Mouse (Mus musculus) heart, embryonic 10.5 days (tissue): ENCODE measurements at regions not wholly inside any gene's neighbourhood (a gene's known extent, or its start where the extent isn't known, plus 50 kb on each side); places are given as distances from the start of the nearest gene placed in this dataset.
"Not testable (repeated sequence)": the region's sequence is repeated elsewhere in the genome, so short reads cannot be mapped to it uniquely, and the experiment has no call there.

Experiments used
- DNase-seq: peaks from one replicate; pipeline ENCODE4 v3.0.0-alpha.2; 2017; ENCODE audit warnings: low spot score
- H3K27ac ChIP-seq: fragments of 300-500 bp; sonication (generic); 2 replicates; pipeline ENCODE4 v1.5.1; 2016; ENCODE audit warnings: mild to moderate bottlenecking
- H3K27me3 ChIP-seq: fragments of 300-500 bp; sonication (generic); 2 replicates; pipeline ENCODE4 v1.6.1; 2016; ENCODE audit warnings: mild to moderate bottlenecking; ENCODE audit not compliant: poor library complexity, insufficient read depth, severe bottlenecking
- H3K36me3 ChIP-seq: fragments of 300-500 bp; sonication (generic); 2 replicates; pipeline ENCODE4 v1.6.1; 2016; ENCODE audit warnings: mild to moderate bottlenecking, moderate library complexity
- H3K4me1 ChIP-seq: fragments of 300-500 bp; sonication (generic); 2 replicates; pipeline ENCODE4 v1.6.1; 2016; ENCODE audit warnings: mild to moderate bottlenecking
- H3K4me3 ChIP-seq: fragments of 300-500 bp; sonication (generic); 2 replicates; pipeline ENCODE4 v1.5.1; 2016; ENCODE audit warnings: mild to moderate bottlenecking, moderate library complexity
- H3K9me3 ChIP-seq: fragments of 300-500 bp; sonication (generic); 2 replicates; pipeline ENCODE4 v1.6.1; 2016; ENCODE audit warnings: mild to moderate bottlenecking, moderate library complexity
- WGBS: fragments of 180-500 bp; shearing (Covaris S2); methylation state at CpG from one replicate; pipeline ENCODE4 v1.1.7; 2016; 5-methylcytosine and 5-hydroxymethylcytosine counted together

DNA sequence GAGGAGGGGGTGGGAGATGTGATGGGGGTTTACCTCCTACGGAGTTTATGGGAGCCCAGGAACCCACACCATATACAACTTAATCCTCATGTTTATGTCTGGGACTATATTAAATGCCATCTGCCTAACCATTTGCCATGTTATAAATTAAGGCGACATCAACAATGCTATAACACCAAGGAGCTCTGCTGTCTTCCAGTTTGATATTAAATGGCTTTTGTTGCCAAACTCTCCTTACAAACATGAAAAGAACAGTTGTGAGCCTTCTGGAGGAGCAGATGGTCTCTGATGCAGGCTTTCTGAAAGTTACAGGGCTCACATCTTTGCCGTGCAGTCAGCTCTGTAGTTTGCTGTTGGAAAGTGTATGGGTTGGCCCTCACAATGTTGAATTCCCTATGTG, 470.3 kb upstream of the Sall1 start:
- 88% methylated on average over 3 of the region's 3 CpGs for WGBS
- no peaks in the 10 kb centered on the region for H3K36me3 ChIP-seq
- DNase-seq, result no peak
- no peaks in the 10 kb centered on the region for H3K9me3 ChIP-seq
- H3K27me3 ChIP-seq, result no peaks in the 10 kb centered on the region
- no peak overlapping the region for H3K27ac ChIP-seq
- H3K4me1 ChIP-seq, result no peaks in the 10 kb centered on the region
- H3K4me3 ChIP-seq, result no peak overlapping the region

DNA sequence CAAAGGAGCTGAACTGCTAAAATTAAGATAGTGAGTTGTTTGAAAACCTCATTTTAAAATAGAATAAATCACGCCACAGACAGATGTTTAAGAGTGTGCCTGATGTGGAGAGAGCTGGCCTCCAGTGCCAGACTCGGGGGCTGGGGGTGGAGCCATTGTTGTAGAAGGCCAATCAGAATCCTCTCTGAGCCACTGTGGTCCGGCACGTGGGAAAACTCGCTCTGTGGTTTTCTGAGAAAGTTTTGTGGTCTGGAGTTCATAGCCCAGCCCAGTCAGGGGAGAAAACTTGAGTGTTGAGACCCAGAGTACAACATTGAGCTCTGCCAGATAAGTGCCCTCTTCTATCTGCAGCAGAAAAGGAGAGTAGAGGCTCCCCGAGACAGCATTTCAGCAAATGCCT, 463.7 kb upstream of the Sall1 start:
- 33% methylated on average over 6 of the region's 6 CpGs for WGBS
- H3K27me3 ChIP-seq, result no peaks in the 10 kb centered on the region
- H3K4me3 ChIP-seq, result no peak overlapping the region
- H3K36me3 ChIP-seq, result no peaks in the 10 kb centered on the region
- H3K9me3 ChIP-seq, result no peaks in the 10 kb centered on the region
- no peak for DNase-seq
- no peak overlapping the region for H3K27ac ChIP-seq
- peaks cover 7% of the 10 kb centered on the region; the same call in 1 of the 2 replicates for H3K4me1 ChIP-seq

DNA sequence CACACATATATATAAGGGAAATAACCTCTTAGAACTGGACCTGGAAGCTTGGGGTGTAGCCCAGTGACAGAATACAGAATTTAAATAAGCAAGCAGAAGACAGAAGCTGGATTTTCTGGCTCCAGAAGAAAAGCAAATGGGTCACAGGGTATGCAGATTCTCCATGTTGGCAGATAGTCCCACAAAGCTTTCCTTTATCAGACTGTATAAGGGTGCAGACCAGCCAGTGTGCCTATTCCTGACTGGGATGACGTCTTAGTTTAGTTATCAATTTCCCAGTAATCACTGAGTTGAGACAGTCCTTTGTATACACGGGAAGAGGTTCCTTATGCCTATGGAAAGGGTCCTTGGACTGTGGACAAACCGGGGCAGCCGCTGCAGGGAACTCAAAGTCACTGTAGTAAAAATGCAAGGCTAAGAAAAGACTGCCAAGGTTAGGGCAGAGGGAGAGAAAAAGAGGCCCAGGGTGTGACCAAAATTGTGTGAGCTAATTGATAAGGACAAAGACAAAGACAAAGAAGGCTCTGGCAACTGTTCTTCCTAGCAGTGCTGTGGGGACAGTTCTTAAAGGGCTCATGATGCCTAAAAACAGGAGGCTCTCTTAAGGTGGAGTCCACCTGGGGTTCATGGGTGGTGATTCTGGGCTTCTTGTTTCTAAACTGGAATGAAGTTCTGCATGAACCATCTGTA, 459.7 kb upstream of the Sall1 start:
- WGBS, result 47% methylated on average over 4 of the region's 4 CpGs
- H3K27me3 ChIP-seq, result peaks cover 6% of the 10 kb centered on the region; the same call in 1 of the 2 replicates
- H3K27ac ChIP-seq, result no peak overlapping the region
- peaks cover 16% of the 10 kb centered on the region for H3K4me1 ChIP-seq
- H3K36me3 ChIP-seq, result no peaks in the 10 kb centered on the region
- DNase-seq, result no peak
- H3K4me3 ChIP-seq, result no peak overlapping the region
- H3K9me3 ChIP-seq, result no peaks in the 10 kb centered on the region

DNA sequence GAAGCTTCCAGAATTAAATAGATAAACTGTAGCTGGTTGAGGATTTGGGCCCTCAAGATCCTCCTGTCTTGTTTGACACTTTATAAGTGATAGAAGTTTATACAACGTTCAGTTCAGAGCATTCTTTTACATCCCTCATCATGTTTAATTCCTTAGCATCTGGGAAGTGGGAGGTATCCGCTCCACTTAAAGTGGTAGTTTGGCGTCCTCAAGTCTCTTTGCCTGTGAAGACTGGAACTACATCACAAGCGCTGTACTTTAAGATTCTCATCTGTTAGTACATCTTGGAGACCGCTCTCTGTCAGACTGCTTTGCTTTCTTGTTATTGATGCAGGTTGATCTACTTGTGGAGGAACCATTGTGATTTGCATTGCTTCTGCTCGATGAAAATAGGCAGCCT, 459.1 kb upstream of the Sall1 start:
- no peak for DNase-seq
- H3K27me3 ChIP-seq, result peaks cover 6% of the 10 kb centered on the region; the same call in 1 of the 2 replicates
- 89% methylated on average over 6 of the region's 6 CpGs for WGBS
- no peaks in the 10 kb centered on the region for H3K36me3 ChIP-seq
- H3K9me3 ChIP-seq, result no peaks in the 10 kb centered on the region
- H3K27ac ChIP-seq, result no peak overlapping the region
- peaks cover 16% of the 10 kb centered on the region for H3K4me1 ChIP-seq
- no peak overlapping the region for H3K4me3 ChIP-seq

DNA sequence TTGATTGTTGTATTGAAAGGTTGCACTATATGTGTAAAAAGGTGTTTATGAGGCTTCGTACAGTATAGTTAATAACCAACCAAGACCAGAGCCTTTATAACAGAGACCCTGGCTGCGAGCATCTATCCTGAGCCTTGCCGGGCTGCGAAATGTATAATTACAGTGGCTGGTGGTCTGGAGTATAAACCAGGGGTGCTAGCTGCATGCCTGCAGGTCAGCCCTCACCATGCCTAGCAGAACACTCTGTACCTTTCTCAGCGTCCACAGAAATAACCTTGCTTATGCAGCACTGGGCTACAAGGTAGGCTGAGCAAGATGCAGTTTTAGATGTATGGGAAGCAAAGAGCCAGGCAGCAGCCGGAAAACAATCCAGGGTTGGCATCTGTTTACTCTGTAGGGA, 457.8 kb upstream of the Sall1 start:
- no peak for DNase-seq
- Histone ChIP-seq H3K4me1 (peaks cover 16% of the 10 kb centered on the region), H3K4me3 (no peak overlapping the region), H3K36me3 (no peaks in the 10 kb centered on the region), H3K27me3 (peaks cover 6% of the 10 kb centered on the region; the same call in 1 of the 2 replicates), H3K27ac (no peak overlapping the region), H3K9me3 (no peaks in the 10 kb centered on the region)
- 84% methylated on average over 6 of the region's 6 CpGs for WGBS

DNA sequence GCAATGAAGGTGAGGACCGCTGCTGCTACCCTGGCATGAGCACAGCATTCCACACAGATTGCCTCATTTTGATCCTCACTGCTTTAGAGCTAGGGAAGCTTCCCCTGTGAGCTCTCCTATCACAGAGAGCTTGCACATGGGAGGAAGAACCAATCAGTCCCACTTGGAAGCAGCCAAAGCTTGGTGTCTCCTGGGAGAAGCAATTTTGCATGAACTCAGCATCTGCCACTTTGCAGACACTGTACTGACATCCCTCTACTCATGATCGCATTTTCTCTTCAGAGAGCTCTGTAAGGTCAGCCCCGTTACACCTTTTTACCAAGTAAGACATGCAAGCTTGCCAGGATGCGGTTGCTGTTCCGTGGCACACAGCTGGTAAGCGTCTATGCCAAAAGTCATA, 455.9 kb upstream of the Sall1 start:
- 79% methylated on average over 6 of the region's 6 CpGs for whole genome bisulfite sequencing
- Histone ChIP-seq H3K27ac (no peak overlapping the region), H3K4me3 (no peak overlapping the region), H3K27me3 (peaks cover 6% of the 10 kb centered on the region; the same call in 1 of the 2 replicates), H3K36me3 (no peaks in the 10 kb centered on the region), H3K9me3 (no peaks in the 10 kb centered on the region), H3K4me1 (peaks cover 16% of the 10 kb centered on the region)
- DNase-seq, result no peak

DNA sequence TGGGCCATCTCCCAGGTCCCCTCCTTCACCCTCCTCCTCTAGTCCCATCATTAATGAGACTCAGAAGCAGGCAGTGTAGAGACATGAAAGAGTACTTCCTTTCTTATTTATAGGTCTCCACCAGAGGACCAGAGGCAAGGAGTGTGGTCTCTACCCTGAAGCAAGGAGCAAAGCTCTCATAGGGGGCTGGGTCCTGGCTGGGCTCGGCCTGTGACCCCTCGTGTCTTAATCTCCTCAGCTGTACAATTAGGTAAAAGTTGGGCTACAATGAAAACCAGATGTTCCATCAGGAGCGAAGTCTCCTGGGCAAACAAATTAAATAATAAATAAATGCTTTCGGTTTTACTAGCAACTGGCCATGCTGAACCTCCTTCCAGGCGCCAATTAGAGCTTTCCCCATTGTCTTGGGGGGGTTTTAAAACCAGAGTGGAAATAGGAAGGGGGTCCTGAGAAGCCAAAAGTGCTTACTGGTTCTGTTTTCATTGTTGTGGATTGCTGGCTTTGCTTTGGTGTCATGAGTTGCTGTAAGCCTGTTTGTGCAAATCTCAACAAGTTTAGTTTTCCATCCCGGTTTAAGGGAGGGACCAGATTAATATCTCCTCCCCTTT, 454.2 kb upstream of the Sall1 start:
- 67% methylated on average over 6 of the region's 6 CpGs for WGBS
- no peak overlapping the region for H3K27ac ChIP-seq
- no peak for DNase-seq

DNA sequence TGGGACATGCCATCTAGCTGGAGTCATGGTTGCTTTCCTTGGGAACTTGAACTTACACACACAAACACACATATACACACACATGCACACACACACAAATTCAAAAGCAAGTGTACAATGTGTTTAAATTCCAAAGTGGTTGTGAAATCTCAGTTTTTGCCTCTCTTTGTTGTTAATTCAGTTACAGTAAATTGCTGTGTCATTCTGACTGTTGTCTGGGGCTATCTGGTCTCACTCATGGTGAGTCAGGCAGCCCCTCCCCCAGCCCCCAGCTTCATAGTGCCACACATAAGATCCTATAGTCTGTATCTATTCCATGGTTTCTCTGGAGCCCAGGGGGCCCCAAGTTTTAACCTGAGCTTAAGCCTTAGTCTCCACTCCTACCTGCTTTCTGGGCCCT, 448.4 kb upstream of the Sall1 start:
- Histone ChIP-seq H3K27ac (no peak overlapping the region), H3K4me3 (no peak overlapping the region), H3K36me3 (no peaks in the 10 kb centered on the region), H3K4me1 (no peaks in the 10 kb centered on the region), H3K27me3 (no peaks in the 10 kb centered on the region), H3K9me3 (no peaks in the 10 kb centered on the region)
- no peak for DNase-seq

More for the DNA sequence above, 454.2 kb upstream of the Sall1 start:
- H3K4me1 ChIP-seq, result peaks cover 9% of the 10 kb centered on the region
- no peaks in the 10 kb centered on the region for H3K36me3 ChIP-seq
- H3K27me3 ChIP-seq, result peaks cover 6% of the 10 kb centered on the region; the same call in 1 of the 2 replicates
- no peaks in the 10 kb centered on the region for H3K9me3 ChIP-seq
- no peak overlapping the region for H3K4me3 ChIP-seq

DNA sequence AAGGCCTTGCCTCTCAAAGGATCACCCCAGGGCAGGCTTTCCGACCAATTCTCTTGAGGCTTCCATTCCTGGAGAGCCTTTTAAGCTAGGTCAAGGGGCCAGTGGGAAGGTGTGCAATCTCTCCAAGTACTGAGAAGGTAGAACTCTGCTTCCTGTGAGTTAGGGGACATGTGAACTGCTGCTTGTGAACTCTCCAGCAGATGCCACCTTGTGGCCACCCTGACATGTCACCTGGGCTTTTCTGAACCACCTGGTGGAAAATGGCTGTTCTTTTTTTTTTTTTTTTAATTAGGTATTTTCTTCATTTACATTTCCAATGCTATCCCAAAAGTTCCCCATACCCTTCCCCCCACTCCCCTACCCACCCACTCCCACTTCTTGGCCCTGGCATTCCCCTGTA, 438.5 kb upstream of the Sall1 start:
- H3K27me3 ChIP-seq, DNase-seq, H3K4me1 ChIP-seq, H3K27ac ChIP-seq, H3K4me3 ChIP-seq, H3K9me3 ChIP-seq, H3K36me3 ChIP-seq: not testable (repeated sequence)
- 71% methylated on average over 1 of the region's 1 CpGs for WGBS

DNA sequence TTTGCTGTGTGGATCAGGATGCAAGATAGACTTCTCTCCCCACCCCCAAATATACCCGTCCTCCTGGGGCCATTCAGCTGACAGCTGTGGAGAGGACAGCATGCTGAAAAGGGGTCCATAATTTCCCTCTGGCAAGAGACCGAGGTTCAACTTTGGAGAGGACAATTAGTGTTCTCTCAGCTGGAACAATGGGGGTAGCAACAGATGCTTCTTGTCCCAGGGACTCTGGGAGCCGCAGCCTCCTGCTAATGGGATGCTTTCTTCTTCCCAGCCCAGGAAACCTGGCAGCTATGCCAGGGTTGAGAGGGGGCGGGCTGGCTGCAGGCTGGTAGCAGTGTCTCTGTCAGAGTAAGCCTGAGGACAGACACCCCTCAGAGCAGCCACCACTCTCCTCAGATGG, 433.0 kb upstream of the Sall1 start:
- H3K4me1 ChIP-seq, result no peaks in the 10 kb centered on the region
- H3K27me3 ChIP-seq, result no peaks in the 10 kb centered on the region
- no peak overlapping the region for H3K4me3 ChIP-seq
- H3K27ac ChIP-seq, result no peak overlapping the region
- no peaks in the 10 kb centered on the region for H3K36me3 ChIP-seq
- no peaks in the 10 kb centered on the region for H3K9me3 ChIP-seq
- no peak for DNase-seq
- WGBS, result 61% methylated on average over 4 of the region's 4 CpGs

DNA sequence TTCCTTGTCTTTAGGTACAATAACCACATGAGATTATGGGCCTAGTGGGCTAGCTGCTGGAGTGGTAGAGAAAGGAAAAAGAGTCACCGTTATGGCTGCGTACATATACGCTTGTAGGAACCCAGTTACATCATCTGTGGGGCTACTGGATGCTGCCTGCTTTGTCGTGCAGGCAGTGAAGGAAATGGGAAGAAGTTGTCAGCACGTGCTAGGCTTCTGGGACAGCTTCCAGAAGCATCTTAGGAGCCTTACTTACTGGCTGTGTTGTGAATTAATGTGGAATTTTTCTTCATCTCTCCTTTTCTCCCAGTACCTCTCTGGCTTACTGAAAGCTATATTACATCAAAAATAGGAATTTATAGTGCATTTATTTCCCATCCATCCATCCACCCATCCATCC, 427.2 kb upstream of the Sall1 start:
- 62% methylated on average over 5 of the region's 5 CpGs for WGBS
- H3K27me3 ChIP-seq, result no peaks in the 10 kb centered on the region
- H3K27ac ChIP-seq, result no peak overlapping the region
- no peaks in the 10 kb centered on the region for H3K9me3 ChIP-seq
- H3K4me1 ChIP-seq, result no peaks in the 10 kb centered on the region
- no peaks in the 10 kb centered on the region for H3K36me3 ChIP-seq
- H3K4me3 ChIP-seq, result no peak overlapping the region
- DNase-seq, result no peak

DNA sequence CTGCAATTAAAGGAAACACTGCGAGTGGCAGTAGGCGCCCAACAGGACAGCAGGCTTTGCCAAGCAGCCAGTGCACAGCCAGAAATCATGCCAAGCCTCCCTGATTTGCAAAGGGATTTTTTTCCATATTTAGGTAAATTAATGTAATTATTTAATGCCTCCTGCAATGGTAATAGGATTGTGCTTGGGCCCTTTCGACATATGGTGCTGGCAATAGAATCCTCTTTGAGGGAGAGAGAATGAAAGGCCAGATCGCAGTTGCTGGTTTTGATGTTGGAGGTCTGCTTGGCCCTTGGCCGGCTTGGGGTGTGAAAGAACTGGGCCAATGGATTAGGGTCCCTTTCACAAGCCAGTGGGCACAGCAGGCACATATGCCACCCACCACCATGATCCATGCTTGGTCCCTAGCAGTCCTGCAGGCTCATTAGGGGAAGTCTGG, 424.8 kb upstream of the Sall1 start:
- no peak for DNase-seq
- Histone ChIP-seq H3K4me1 (no peaks in the 10 kb centered on the region), H3K36me3 (no peaks in the 10 kb centered on the region), H3K27ac (no peak overlapping the region), H3K4me3 (no peak overlapping the region), H3K9me3 (no peaks in the 10 kb centered on the region), H3K27me3 (no peaks in the 10 kb centered on the region)
- WGBS, result 87% methylated on average over 5 of the region's 5 CpGs

DNA sequence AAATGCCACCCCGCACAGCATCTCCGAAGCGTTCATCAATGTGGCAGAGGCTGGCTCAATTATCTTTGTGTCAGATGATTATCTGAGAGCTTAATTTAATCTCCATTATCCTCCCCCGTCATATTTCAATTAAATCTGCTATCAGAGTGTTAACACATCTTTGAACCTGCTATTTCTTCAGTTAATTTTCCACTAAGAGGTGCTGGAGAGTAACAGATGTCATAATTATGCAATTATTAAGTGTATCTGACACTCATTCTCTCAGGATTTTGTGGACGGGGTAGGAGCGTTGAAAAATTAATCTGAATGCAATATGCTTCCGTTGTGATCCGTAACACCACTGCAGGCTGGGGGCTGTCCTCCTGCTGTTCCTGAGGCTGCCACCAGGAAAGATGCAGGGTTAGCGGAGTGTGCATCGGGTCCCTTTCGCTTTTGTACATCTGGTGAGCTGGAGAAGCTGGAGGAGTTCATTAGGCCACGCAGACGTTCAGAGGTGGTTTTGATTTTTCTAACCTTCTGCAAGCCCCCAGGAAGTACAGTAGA, 421.3 kb upstream of the Sall1 start:
- no peak for DNase-seq
- Histone ChIP-seq H3K27ac (no peak overlapping the region), H3K36me3 (no peaks in the 10 kb centered on the region), H3K27me3 (no peaks in the 10 kb centered on the region), H3K4me1 (no peaks in the 10 kb centered on the region), H3K9me3 (no peaks in the 10 kb centered on the region), H3K4me3 (no peak overlapping the region)
- 89% methylated on average over 13 of the region's 13 CpGs for WGBS
